Mouse (Mus musculus): ENCODE results near the gene Pdgfd. TPM values are rescaled to one million over a fixed set of nuclear protein-coding genes. Genes with fewer than 3 reads are reported as not detected.
A peak's percentile ranks its signal among the peaks of the same experiment; 100 is the strongest.
"Not testable (repeated sequence)": the region's sequence is repeated elsewhere in the genome, so short reads cannot be mapped to it uniquely, and the experiment has no call there.

Gene Pdgfd
- polyA plus RNA-seq, 2 experiments = 0.20 to 0.66 TPM

DNA sequence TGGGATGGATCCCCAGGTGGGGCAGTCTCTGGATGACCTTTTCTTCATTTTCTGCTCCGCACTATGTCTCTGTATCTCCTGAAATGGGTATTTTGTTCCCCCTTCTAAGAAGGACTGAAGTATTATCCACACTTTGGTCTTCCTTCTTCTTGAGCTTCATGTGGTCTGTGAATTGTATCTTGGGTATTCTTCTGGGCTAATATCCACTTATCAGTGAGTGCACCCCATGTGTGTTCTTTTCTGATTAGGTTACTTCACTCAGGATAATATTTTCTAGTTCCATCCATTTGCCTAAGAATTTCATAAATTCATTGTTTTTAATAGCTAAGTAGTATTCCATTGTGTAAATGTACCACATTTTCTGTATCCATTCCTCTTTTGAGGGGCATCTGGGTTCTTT is 67.6 kb downstream of the Pdgfd start:
- not testable (repeated sequence) for H3K9ac ChIP-seq (replicated peaks); H3K27ac ChIP-seq
- ATAC-seq (ENCODE audit: insufficient read depth) = peak; percentile 65; the same call in 1 of the 2 replicates

GRCm38 (mm10) chr9:6250320-6250719 is 81.9 kb downstream of the Pdgfd start:
- DNase-seq (ENCODE audit: low read depth in 3 of 3, low spot score in 3 of 3) (no peak), ATAC-seq (ENCODE audit: insufficient read depth) (no peak)
- H3K36me3 ChIP-seq (replicated peaks; ENCODE audit: control insufficient read depth, insufficient read depth, low read depth) = no peaks in the 10 kb centered on the region
- TF ChIP-seq EP300 (IDR thresholded peaks at IDR 0.05; ENCODE audit: low read depth) (no peak), CTCF (IDR thresholded peaks at IDR 0.05; ENCODE audit: low read depth) (no peak)
- no peaks in the 10 kb centered on the region for H3K9me3 ChIP-seq (ENCODE audit: control insufficient read depth, low read length)
- H3K27ac ChIP-seq = no peak overlapping the region
- no peak overlapping the region for H3K4me2 ChIP-seq (ENCODE audit: low read depth)
- no peak overlapping the region for H3K4me3 ChIP-seq (ENCODE audit: insufficient read depth in 1 of 2, low read depth in 2 of 2, low read length in 2 of 2)
- 54% methylated on average over 1 of the region's 1 CpGs for WGBS (ENCODE audit: insufficient replicate concordance)
- no peaks in the 10 kb centered on the region for H3K27me3 ChIP-seq (ENCODE audit: control insufficient read depth, insufficient read depth, low read length)
- no peak overlapping the region for H3K9ac ChIP-seq (replicated peaks)
- H3K4me1 ChIP-seq (replicated peaks; ENCODE audit: control insufficient read depth in 2 of 2, insufficient read depth in 2 of 2, low read length in 1 of 2) = no peaks in the 10 kb centered on the region

More for the DNA sequence above, 67.6 kb downstream of the Pdgfd start:
- TF ChIP-seq EP300 (IDR thresholded peaks at IDR 0.05; ENCODE audit: low read depth) = peak; percentile 43
- not testable (repeated sequence) for H3K4me3 ChIP-seq (ENCODE audit: insufficient read depth in 1 of 2, low read depth in 2 of 2, low read length in 2 of 2); H3K27me3 ChIP-seq (ENCODE audit: control insufficient read depth, insufficient read depth, low read length); H3K9me3 ChIP-seq (ENCODE audit: control insufficient read depth, low read length); H3K4me1 ChIP-seq (replicated peaks; ENCODE audit: control insufficient read depth in 2 of 2, insufficient read depth in 2 of 2, low read length in 1 of 2); H3K36me3 ChIP-seq (replicated peaks; ENCODE audit: control insufficient read depth, insufficient read depth, low read depth); H3K4me2 ChIP-seq (ENCODE audit: low read depth)
- DNase-seq (ENCODE audit: low read depth in 3 of 3, low spot score in 3 of 3) = peak in 1 of 3 experiments; percentile 1
- 40% methylated on average over 1 of the region's 1 CpGs for WGBS (ENCODE audit: insufficient replicate concordance)

DNA sequence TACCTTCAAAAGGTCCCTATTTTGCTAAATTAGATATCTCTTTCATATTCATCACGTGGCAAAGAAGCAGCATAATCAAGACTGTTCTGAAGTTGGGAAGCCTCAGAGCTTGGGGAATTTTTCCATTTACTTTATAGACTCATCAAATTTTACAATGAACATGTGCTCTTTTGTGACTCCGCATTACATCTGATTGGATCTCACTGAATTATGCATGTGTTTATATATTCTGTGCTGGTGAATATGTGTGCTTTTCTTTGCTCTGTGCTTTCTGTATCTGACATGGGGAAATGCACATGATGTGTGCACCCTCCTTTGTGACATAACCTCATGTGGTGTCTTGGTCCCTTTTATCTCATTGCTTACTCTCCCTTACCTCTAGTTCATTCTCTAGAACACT is 83.6 kb downstream of the Pdgfd start:
- Histone ChIP-seq H3K9me3 (ENCODE audit: control insufficient read depth, low read length) (no peaks in the 10 kb centered on the region), H3K4me3 (ENCODE audit: insufficient read depth in 1 of 2, low read depth in 2 of 2, low read length in 2 of 2) (no peak overlapping the region), H3K27ac (no peak overlapping the region), H3K9ac (replicated peaks) (no peak overlapping the region), H3K27me3 (ENCODE audit: control insufficient read depth, insufficient read depth, low read length) (no peaks in the 10 kb centered on the region), H3K4me2 (ENCODE audit: low read depth) (no peak overlapping the region), H3K36me3 (replicated peaks; ENCODE audit: control insufficient read depth, insufficient read depth, low read depth) (no peaks in the 10 kb centered on the region), H3K4me1 (replicated peaks; ENCODE audit: control insufficient read depth in 2 of 2, insufficient read depth in 2 of 2, low read length in 1 of 2) (no peaks in the 10 kb centered on the region)
- 52% methylated on average over 2 of the region's 2 CpGs for WGBS (ENCODE audit: insufficient replicate concordance)
- DNase-seq (ENCODE audit: low read depth in 3 of 3, low spot score in 3 of 3) (no peak), ATAC-seq (ENCODE audit: insufficient read depth) (no peak)
- TF ChIP-seq EP300 (IDR thresholded peaks at IDR 0.05; ENCODE audit: low read depth) = no peak
- TF ChIP-seq CTCF (IDR thresholded peaks at IDR 0.05; ENCODE audit: low read depth) = no peak

- Histone ChIP-seq H3K27ac (no peak overlapping the region), H3K4me1 (replicated peaks; ENCODE audit: control insufficient read depth in 2 of 2, insufficient read depth in 2 of 2, low read length in 1 of 2) (no peaks in the 10 kb centered on the region), H3K27me3 (ENCODE audit: control insufficient read depth, insufficient read depth, low read length) (no peaks in the 10 kb centered on the region), H3K9ac (replicated peaks) (no peak overlapping the region), H3K4me3 (ENCODE audit: insufficient read depth in 1 of 2, low read depth in 2 of 2, low read length in 2 of 2) (no peak overlapping the region), H3K9me3 (ENCODE audit: control insufficient read depth, low read length) (no peaks in the 10 kb centered on the region), H3K36me3 (replicated peaks; ENCODE audit: control insufficient read depth, insufficient read depth, low read depth) (no peaks in the 10 kb centered on the region), H3K4me2 (ENCODE audit: low read depth) (no peak overlapping the region)
- ATAC-seq (ENCODE audit: insufficient read depth) (no peak), DNase-seq (ENCODE audit: low read depth in 3 of 3, low spot score in 3 of 3) (no peak)
- no peak for TF ChIP-seq CTCF (IDR thresholded peaks at IDR 0.05; ENCODE audit: low read depth)
Observed at GRCm38 (mm10) chr9:6257072-6257471, 88.7 kb downstream of the Pdgfd start.

- WGBS (ENCODE audit: insufficient replicate concordance) = 56% methylated on average over 2 of the region's 2 CpGs
Observed at GRCm38 (mm10) chr9:6264820-6265219, 96.4 kb downstream of the Pdgfd start.

More at GRCm38 (mm10) chr9:6264820-6265219, 96.4 kb downstream of the Pdgfd start:
- no peak for DNase-seq (ENCODE audit: low read depth in 3 of 3, low spot score in 3 of 3)
- no peak overlapping the region for H3K4me2 ChIP-seq (ENCODE audit: low read depth)
- no peak for TF ChIP-seq EP300 (IDR thresholded peaks at IDR 0.05; ENCODE audit: low read depth)
- no peak for TF ChIP-seq CTCF (IDR thresholded peaks at IDR 0.05; ENCODE audit: low read depth)
- ATAC-seq (ENCODE audit: insufficient read depth) = no peak
- no peaks in the 10 kb centered on the region for H3K36me3 ChIP-seq (replicated peaks; ENCODE audit: control insufficient read depth, insufficient read depth, low read depth)
- no peak overlapping the region for H3K4me3 ChIP-seq (ENCODE audit: insufficient read depth in 1 of 2, low read depth in 2 of 2, low read length in 2 of 2)
- no peaks in the 10 kb centered on the region for H3K4me1 ChIP-seq (replicated peaks; ENCODE audit: control insufficient read depth in 2 of 2, insufficient read depth in 2 of 2, low read length in 1 of 2)
- no peaks in the 10 kb centered on the region for H3K27me3 ChIP-seq (ENCODE audit: control insufficient read depth, insufficient read depth, low read length)
- H3K9ac ChIP-seq (replicated peaks) = no peak overlapping the region
- H3K27ac ChIP-seq = no peak overlapping the region
- H3K9me3 ChIP-seq (ENCODE audit: control insufficient read depth, low read length) = no peaks in the 10 kb centered on the region
